Mouse (Mus musculus) heart, embryonic 11.5 days (tissue): ENCODE results near the gene Sept12. TPM values are rescaled to one million over a fixed set of nuclear protein-coding genes. Genes with fewer than 3 reads are reported as not detected.

Experiments
- ATAC-seq: fragments of 200-750 bp; cut with Nextera tagmentation; replicated peaks from 2 replicates; pipeline ENCODE4 v1.8.0; 2017; ENCODE audit warnings: moderate library complexity; ENCODE audit not compliant: insufficient number of reproducible peaks, low FRiP score, low TSS enrichment
- H3K27ac ChIP-seq: fragments of 300-500 bp; sonication (generic); 2 replicates; pipeline ENCODE4 v1.5.1; 2014; ENCODE audit warnings: mild to moderate bottlenecking, low read depth, low read length
- H3K27me3 ChIP-seq: fragments of 300-500 bp; sonication (generic); 2 replicates; pipeline ENCODE4 v1.6.1; 2014; ENCODE audit warnings: mild to moderate bottlenecking, low read length, mixed read lengths; ENCODE audit not compliant: control insufficient read depth, insufficient read depth
- H3K36me3 ChIP-seq: fragments of 300-500 bp; sonication (generic); 2 replicates; pipeline ENCODE4 v1.6.1; 2014; ENCODE audit warnings: mild to moderate bottlenecking, low read length, moderate library complexity, mixed read lengths; ENCODE audit not compliant: control insufficient read depth, insufficient read depth
- H3K4me1 ChIP-seq: fragments of 300-500 bp; sonication (generic); 2 replicates; pipeline ENCODE4 v1.6.1; 2014; ENCODE audit warnings: low read length; ENCODE audit not compliant: control insufficient read depth, insufficient read depth
- H3K4me2 ChIP-seq: fragments of 300-500 bp; sonication (generic); 2 replicates; pipeline ENCODE4 v1.6.1; 2014; ENCODE audit warnings: mild to moderate bottlenecking, moderate library complexity
- H3K4me3 ChIP-seq: fragments of 300-500 bp; sonication (generic); 2 replicates; pipeline ENCODE4 v1.5.1; 2014; ENCODE audit warnings: low read depth, low read length
- H3K9ac ChIP-seq: fragments of 300-500 bp; sonication (generic); 2 replicates; pipeline ENCODE4 v1.6.1; 2014; ENCODE audit warnings: mild to moderate bottlenecking, low read depth, low read length, moderate library complexity
- H3K9me3 ChIP-seq: fragments of 300-500 bp; sonication (generic); replicated peaks from 2 replicates; pipeline ENCODE4 v1.6.1; 2016; ENCODE audit warnings: low read length; ENCODE audit not compliant: control insufficient read depth
- WGBS: fragments of 180-500 bp; shearing (Covaris S2); extraction: QIAGEN DNeasy Blood & Tissue Kit; methylation state at CpG from one replicate; pipeline ENCODE4 v1.1.7; 2014; ENCODE audit not compliant: insufficient replicate concordance; 5-methylcytosine and 5-hydroxymethylcytosine counted together
- polyA plus RNA-seq: library from polyadenylated mRNA; unstranded; fragments of >200 nt; fragmentation: Nextera tagmentation; extraction: Ambion mirVana; gene quantifications from 2 replicates; pipeline ENCODE4 v1.2.1, GENCODE M21; 2014

The Sept12 gene
- polyA plus RNA-seq, 1 experiment from 2014 or later: not detected

- WGBS: 89% methylated on average over 4 of the region's 4 CpGs
- H3K4me2 ChIP-seq: no peak overlapping the region
- no peak overlapping the region for H3K27ac ChIP-seq
- no peaks in the 10 kb centered on the region for H3K4me1 ChIP-seq
- H3K9me3 ChIP-seq: no peaks in the 10 kb centered on the region
- ATAC-seq: no peak
- H3K36me3 ChIP-seq: peaks cover 36% of the 10 kb centered on the region
- H3K9ac ChIP-seq: no peak overlapping the region
- no peaks in the 10 kb centered on the region for H3K27me3 ChIP-seq
- H3K4me3 ChIP-seq: no peak overlapping the region
Observed at GRCm38 (mm10) chr16:4947378-4947777, 50.3 kb downstream of the Sept12 start.

- Histone ChIP-seq H3K4me1 (no peaks in the 10 kb centered on the region), H3K9ac (no peak overlapping the region), H3K36me3 (peaks cover 40% of the 10 kb centered on the region), H3K4me3 (no peak overlapping the region), H3K27me3 (no peaks in the 10 kb centered on the region), H3K4me2 (no peak overlapping the region), H3K9me3 (no peaks in the 10 kb centered on the region), H3K27ac (no peak overlapping the region)
- 84% methylated on average over 3 of the region's 3 CpGs for WGBS
- ATAC-seq: no peak
Observed at GRCm38 (mm10) chr16:4946155-4946554, 51.5 kb downstream of the Sept12 start.

DNA sequence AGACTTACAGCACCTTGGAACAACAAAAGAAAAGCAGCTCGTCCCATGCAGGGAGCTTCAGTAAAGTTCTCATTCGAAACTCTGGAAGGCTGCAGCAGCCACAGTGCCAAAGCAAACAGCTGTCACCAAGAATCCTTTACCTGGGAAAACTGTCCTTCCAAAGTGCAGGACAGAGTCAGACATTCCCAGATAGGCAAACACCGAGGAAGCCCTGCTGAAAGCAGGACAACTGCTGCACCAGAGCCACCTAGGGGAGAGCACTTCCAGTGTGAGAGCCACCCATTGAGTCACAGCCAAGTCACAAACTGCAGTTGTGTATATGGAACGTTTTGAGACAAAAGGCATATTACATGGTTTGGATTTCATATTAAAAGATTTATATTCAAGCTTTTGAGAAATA is 52.2 kb downstream of the Sept12 start:
- 71% methylated on average over 4 of the region's 4 CpGs for WGBS

DNA sequence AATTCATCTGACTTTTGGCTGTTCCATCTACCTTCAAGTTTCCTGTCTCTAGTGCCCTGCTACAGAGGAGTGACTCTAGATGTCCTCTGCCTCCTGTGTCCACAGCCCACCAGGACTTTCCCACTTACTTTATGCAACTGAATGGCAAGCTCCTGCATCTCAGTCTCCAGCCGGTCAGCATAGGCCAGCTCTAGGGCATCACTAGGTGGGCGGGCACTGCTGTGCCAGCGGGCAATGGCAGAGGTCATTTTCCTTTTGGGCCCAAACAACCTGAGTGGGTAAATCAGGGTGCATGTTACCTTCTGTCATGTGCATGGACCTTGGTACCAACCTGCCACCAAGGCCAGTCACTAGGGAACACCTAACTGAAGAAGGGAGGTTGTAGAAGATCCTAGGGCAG is 54.2 kb downstream of the Sept12 start:
- H3K9ac ChIP-seq: no peak overlapping the region
- H3K4me1 ChIP-seq: peaks cover 7% of the 10 kb centered on the region
- H3K9me3 ChIP-seq: no peaks in the 10 kb centered on the region
- 88% methylated on average over 3 of the region's 3 CpGs for WGBS
- no peak overlapping the region for H3K4me2 ChIP-seq
- no peak overlapping the region for H3K4me3 ChIP-seq
- H3K27me3 ChIP-seq: no peaks in the 10 kb centered on the region
- no peak overlapping the region for H3K27ac ChIP-seq
- peaks cover 35% of the 10 kb centered on the region for H3K36me3 ChIP-seq
- no peak for ATAC-seq

More for the DNA sequence above, 52.2 kb downstream of the Sept12 start:
- H3K4me2 ChIP-seq: no peak overlapping the region
- H3K4me3 ChIP-seq: no peak overlapping the region
- no peak for ATAC-seq
- H3K27ac ChIP-seq: no peak overlapping the region
- no peaks in the 10 kb centered on the region for H3K27me3 ChIP-seq
- no peaks in the 10 kb centered on the region for H3K9me3 ChIP-seq
- H3K9ac ChIP-seq: no peak overlapping the region
- no peaks in the 10 kb centered on the region for H3K4me1 ChIP-seq
- H3K36me3 ChIP-seq: peaks cover 39% of the 10 kb centered on the region

DNA sequence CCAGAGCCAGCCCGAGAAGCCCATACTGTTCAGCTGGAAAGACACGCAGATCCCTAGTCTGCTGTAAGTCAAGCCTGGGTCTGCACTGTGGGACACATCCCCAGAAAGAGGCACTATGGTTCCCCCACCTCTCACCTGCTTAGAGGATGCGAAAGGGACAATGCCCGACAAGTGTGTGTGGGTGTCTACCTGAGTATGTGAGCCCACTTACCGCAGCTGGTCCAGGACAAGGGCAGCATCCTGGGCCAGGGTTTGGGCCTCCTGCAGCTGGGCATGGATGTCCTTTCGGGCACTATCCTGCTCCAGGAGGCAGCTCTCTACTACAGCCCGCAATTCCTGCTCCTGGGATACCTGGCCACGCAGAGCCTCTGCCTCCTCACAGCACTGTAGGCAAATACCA is 54.8 kb downstream of the Sept12 start:
- H3K27ac ChIP-seq: no peak overlapping the region
- H3K27me3 ChIP-seq: no peaks in the 10 kb centered on the region
- no peak overlapping the region for H3K4me3 ChIP-seq
- no peak for ATAC-seq
- no peaks in the 10 kb centered on the region for H3K9me3 ChIP-seq
- H3K4me1 ChIP-seq: peaks cover 7% of the 10 kb centered on the region
- H3K9ac ChIP-seq: no peak overlapping the region
- H3K36me3 ChIP-seq: peaks cover 29% of the 10 kb centered on the region
- H3K4me2 ChIP-seq: no peak overlapping the region
- WGBS: 87% methylated on average over 8 of the region's 8 CpGs

GRCm38 (mm10) chr16:4941016-4941415 is 56.6 kb downstream of the Sept12 start:
- no peak overlapping the region for H3K4me3 ChIP-seq
- peaks cover 7% of the 10 kb centered on the region for H3K4me1 ChIP-seq
- peaks cover 30% of the 10 kb centered on the region for H3K36me3 ChIP-seq
- no peak overlapping the region for H3K27ac ChIP-seq
- no peak for ATAC-seq
- no peaks in the 10 kb centered on the region for H3K9me3 ChIP-seq
- no peaks in the 10 kb centered on the region for H3K27me3 ChIP-seq
- no peak overlapping the region for H3K4me2 ChIP-seq
- no peak overlapping the region for H3K9ac ChIP-seq

DNA sequence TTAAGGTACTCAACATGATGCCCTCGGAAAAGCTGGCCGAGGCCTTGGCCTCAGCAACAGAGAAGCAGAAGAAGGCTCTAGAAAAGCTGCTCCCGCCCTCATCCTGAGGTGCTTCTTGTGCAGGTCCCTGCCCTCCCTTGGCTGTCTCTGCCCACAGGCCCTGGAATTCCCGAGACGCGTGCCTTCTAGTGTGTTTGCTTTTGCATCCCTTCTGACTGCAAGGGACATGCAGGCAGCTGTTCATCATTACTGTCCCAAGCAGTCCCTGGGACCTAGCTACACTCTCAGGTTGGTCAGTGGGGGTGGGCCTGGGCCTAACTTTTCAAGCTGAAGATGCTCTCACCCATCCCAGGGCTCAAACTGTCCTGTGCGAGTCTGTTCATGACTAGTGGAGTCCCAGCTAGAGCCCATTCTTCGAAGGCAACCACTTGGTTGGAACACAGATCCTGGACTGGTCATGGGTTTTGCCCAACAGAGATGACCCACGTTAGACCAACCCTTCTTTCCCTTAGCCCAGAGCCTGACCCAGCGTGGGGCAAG is 57.3 kb downstream of the Sept12 start:
- ATAC-seq: no peak
- peaks cover 7% of the 10 kb centered on the region for H3K4me1 ChIP-seq
- H3K27ac ChIP-seq: no peak overlapping the region
- H3K27me3 ChIP-seq: no peaks in the 10 kb centered on the region
- 0 out of 2 replicates have a peak overlapping the region, but pooled peaks have one; percentile 72 for H3K4me3 ChIP-seq
- no peak overlapping the region for H3K4me2 ChIP-seq
- WGBS: 87% methylated on average over 10 of the region's 10 CpGs
- H3K9me3 ChIP-seq: no peaks in the 10 kb centered on the region
- H3K36me3 ChIP-seq: peaks cover 30% of the 10 kb centered on the region
- no peak overlapping the region for H3K9ac ChIP-seq

- Histone ChIP-seq H3K4me1 (peaks cover 7% of the 10 kb centered on the region), H3K27ac (peak overlapping the region; percentile 64), H3K9me3 (no peaks in the 10 kb centered on the region), H3K4me3 (peak overlapping the region; percentile 72), H3K27me3 (no peaks in the 10 kb centered on the region), H3K9ac (peak overlapping the region; percentile 82), H3K36me3 (peaks cover 26% of the 10 kb centered on the region), H3K4me2 (peak overlapping the region; percentile 83)
- ATAC-seq: peak; percentile 64
- 1% methylated on average over 16 of the region's 16 CpGs for WGBS
Observed at GRCm38 (mm10) chr16:4939412-4939811, 58.2 kb downstream of the Sept12 start.

GRCm38 (mm10) chr16:4938989-4939388 is 58.7 kb downstream of the Sept12 start:
- Histone ChIP-seq H3K4me1 (peaks cover 7% of the 10 kb centered on the region), H3K4me2 (peak overlapping the region; percentile 83), H3K36me3 (peaks cover 23% of the 10 kb centered on the region), H3K27ac (peak overlapping the region; percentile 64), H3K9ac (peak overlapping the region; percentile 82), H3K9me3 (no peaks in the 10 kb centered on the region), H3K4me3 (peak overlapping the region; percentile 72), H3K27me3 (no peaks in the 10 kb centered on the region)
- ATAC-seq: peak; percentile 88
- WGBS: 0% methylated on average over 28 of the region's 28 CpGs
